Mouse (Mus musculus) MEL (cell line): Measurements from ENCODE around the gene Cwf19l1.

Experiments used
- CTCF ChIP-seq, 3 experiments: IDR thresholded peaks in 2 of 3; conservative IDR thresholded peaks in 1 of 3; 2 replicates each; pipeline ENCODE4 v1.5.1; 2011 to 2012; ENCODE audit warnings: low read length in 3 of 3, low read depth in 2 of 3, mild to moderate bottlenecking in 2 of 3, improper control_type of control experiment in 1 of 3, inconsistent platforms in 1 of 3, mixed read lengths in 1 of 3, moderate library complexity in 1 of 3; ENCODE audit not compliant: control insufficient read depth in 1 of 3, insufficient read depth in 1 of 3, poor library complexity in 1 of 3, severe bottlenecking in 1 of 3
- E2F4 ChIP-seq: IDR thresholded peaks from 2 replicates; pipeline ENCODE4 v1.6.1; 2011; ENCODE audit warnings: low read depth, low read length, improper control_type of control experiment, borderline replicate concordance
- EP300 ChIP-seq, 2 experiments: IDR thresholded peaks; 2 replicates each; pipeline ENCODE4 v1.6.1; 2011; ENCODE audit warnings: improper control_type of control experiment in 2 of 2, low read length in 2 of 2, low read depth in 1 of 2, mild to moderate bottlenecking in 1 of 2
- ETS1 ChIP-seq: IDR thresholded peaks from 2 replicates; pipeline ENCODE4 v1.6.1; 2012; ENCODE audit warnings: low read depth, mild to moderate bottlenecking, inconsistent platforms, low read length, improper control_type of control experiment, moderate library complexity
- MYC ChIP-seq: IDR thresholded peaks from 2 replicates; pipeline ENCODE4 v1.6.1; 2011; ENCODE audit warnings: low read depth, mild to moderate bottlenecking, low read length, improper control_type of control experiment, moderate library complexity
- POLR2A ChIP-seq, 2 experiments: IDR thresholded peaks; 2 replicates each; pipeline ENCODE4 v1.6.1; 2011 to 2012; ENCODE audit warnings: low read length in 2 of 2, mild to moderate bottlenecking in 2 of 2, control low read depth in 1 of 2, improper control_type of control experiment in 1 of 2, low read depth in 1 of 2, moderate library complexity in 1 of 2; ENCODE audit not compliant: control insufficient read depth in 1 of 2, insufficient read depth in 1 of 2, poor library complexity in 1 of 2
- SMC3 ChIP-seq: IDR thresholded peaks from 2 replicates; pipeline ENCODE4 v1.6.1; 2011; ENCODE audit warnings: low read depth, low read length, improper control_type of control experiment
- TBP ChIP-seq: IDR thresholded peaks from 2 replicates; pipeline ENCODE4 v1.8.0; 2011; ENCODE audit warnings: low read depth, low read length, improper control_type of control experiment
- USF1 ChIP-seq: IDR thresholded peaks from 2 replicates; pipeline ENCODE4 v1.6.1; 2014; ENCODE audit warnings: low read depth, mild to moderate bottlenecking, inconsistent platforms, low read length, improper control_type of control experiment, moderate library complexity
- ZC3H11A ChIP-seq: IDR thresholded peaks from 2 replicates; pipeline ENCODE4 v1.6.1; 2012; ENCODE audit warnings: low read depth, mild to moderate bottlenecking, inconsistent platforms, low read length, improper control_type of control experiment
- ZKSCAN1 ChIP-seq: IDR thresholded peaks from 2 replicates; pipeline ENCODE4 v1.6.1; 2012; ENCODE audit warnings: low read depth, mild to moderate bottlenecking, inconsistent platforms, low read length, improper control_type of control experiment, moderate library complexity

DNA sequence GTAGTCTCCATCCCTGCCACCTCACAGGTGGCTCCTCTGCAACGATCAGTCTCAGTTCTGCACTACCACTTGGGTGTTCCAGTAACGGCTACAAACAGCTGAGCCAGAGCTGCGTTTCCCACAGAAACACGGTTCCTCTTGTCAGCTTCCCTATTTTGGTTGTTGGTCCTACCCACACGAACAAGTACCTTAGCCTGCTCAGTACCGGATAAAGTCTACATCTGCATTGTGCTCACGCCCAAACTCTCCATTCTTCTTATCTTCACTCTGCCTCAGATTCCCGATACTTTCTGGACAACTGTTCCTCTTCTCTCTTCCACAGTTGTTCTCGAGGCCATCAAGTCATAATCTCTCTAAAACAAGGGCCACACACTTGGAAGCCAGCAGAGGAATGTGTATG is 8.7 kb upstream of the Cwf19l1 start:
- no peak for TF ChIP-seq POLR2A (IDR thresholded peaks at IDR 0.05; ENCODE audit: control insufficient read depth in 1 of 2, insufficient read depth in 1 of 2, low read depth in 1 of 2, low read length in 2 of 2, poor library complexity in 1 of 2)
- no peak for TF ChIP-seq CTCF (IDR thresholded peaks at IDR 0.05 in 2 of 3, conservative IDR thresholded peaks at IDR 0.05 in 1 of 3; ENCODE audit: control insufficient read depth in 1 of 3, insufficient read depth in 1 of 3, low read depth in 2 of 3, low read length in 3 of 3, poor library complexity in 1 of 3, severe bottlenecking in 1 of 3)
- no peak for TF ChIP-seq E2F4
- peak; percentile 99 for TF ChIP-seq ETS1
- TF ChIP-seq EP300 (IDR thresholded peaks at IDR 0.05; ENCODE audit: low read depth in 1 of 2, low read length in 2 of 2) = peak; percentile 93 to 95
- no peak for TF ChIP-seq SMC3
- TF ChIP-seq TBP = 0 out of 2 replicates have a peak, but pooled peaks have one; percentile 47
- TF ChIP-seq MYC = peak; percentile 77; the same call in 1 of the 2 replicates
- no peak for TF ChIP-seq ZKSCAN1
- no peak for TF ChIP-seq USF1
- no peak for TF ChIP-seq ZC3H11A
